32 mouse cellular contexts compared by ENCODE assay signal in the genomic region with DNA sequence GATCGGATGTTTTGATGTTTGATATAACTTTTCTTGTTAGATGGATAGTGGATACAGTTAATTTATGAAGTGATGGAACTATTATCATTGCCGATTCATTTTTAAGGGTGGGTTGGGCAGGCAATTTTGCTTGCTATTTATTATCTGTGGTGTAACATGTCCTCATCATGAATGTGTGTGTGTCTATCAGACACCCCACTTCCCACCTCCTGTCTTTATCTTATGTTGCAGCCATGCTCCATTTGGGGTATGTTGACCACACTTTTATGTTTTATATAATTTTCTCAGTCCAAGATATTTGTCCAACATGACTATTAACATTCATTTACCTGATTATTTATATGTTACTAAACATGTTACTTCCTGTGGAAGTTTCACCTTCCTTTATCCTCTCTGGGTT.
"Had no signal": no experiment of that assay in that cellular context is flagged by ENCODE, and none has a peak within 500 bp of the region (broad histone marks: within the 10 kb centered on the region; RNA-seq: fewer than 3 reads in every experiment).

No protein-coding gene starts in this region.

- H3K36me3 ChIP-seq: limb, embryonic 10.5 days; limb, embryonic 12.5 days; limb, embryonic 13.5 days; limb, embryonic 15.5 days; liver, embryonic 12.5 days; liver, embryonic 13.5 days; liver, embryonic 15.5 days; lung, embryonic 15.5 days; midbrain, embryonic 10.5 days; midbrain, embryonic 12.5 days; midbrain, embryonic 13.5 days; midbrain, embryonic 15.5 days; neural tube, embryonic 12.5 days had no signal

- H3K27ac ChIP-seq: limb, embryonic 10.5 days; limb, embryonic 12.5 days; limb, embryonic 13.5 days; limb, embryonic 15.5 days; liver, embryonic 12.5 days; liver, embryonic 13.5 days; liver, embryonic 14.5 days; liver, embryonic 15.5 days; lung, embryonic 15.5 days; macrophage; midbrain, embryonic 10.5 days; midbrain, embryonic 12.5 days; midbrain, embryonic 13.5 days; midbrain, embryonic 15.5 days; neural tube, embryonic 12.5 days had no signal

- H3K27me3 ChIP-seq: limb, embryonic 12.5 days; limb, embryonic 13.5 days; limb, embryonic 15.5 days; liver, embryonic 12.5 days; liver, embryonic 13.5 days; liver, embryonic 15.5 days; lung, embryonic 15.5 days; megakaryocyte, embryonic 14.5 days; midbrain, embryonic 12.5 days; midbrain, embryonic 13.5 days; midbrain, embryonic 15.5 days; neural tube, embryonic 12.5 days had no signal

- H3K4me1 ChIP-seq: limb, embryonic 10.5 days; limb, embryonic 12.5 days; limb, embryonic 13.5 days; limb, embryonic 15.5 days; liver, embryonic 12.5 days; liver, embryonic 13.5 days; liver, embryonic 15.5 days; lung, embryonic 15.5 days; megakaryocyte, embryonic 14.5 days; midbrain, embryonic 10.5 days; midbrain, embryonic 12.5 days; midbrain, embryonic 13.5 days; midbrain, embryonic 15.5 days; neural tube, embryonic 12.5 days had no signal

- H3K4me3 ChIP-seq: limb, embryonic 10.5 days; limb, embryonic 12.5 days; limb, embryonic 13.5 days; limb, embryonic 15.5 days; liver, embryonic 12.5 days; liver, embryonic 13.5 days; liver, embryonic 15.5 days; lung, embryonic 15.5 days; megakaryocyte, embryonic 14.5 days; midbrain, embryonic 10.5 days; midbrain, embryonic 12.5 days; midbrain, embryonic 13.5 days; midbrain, embryonic 15.5 days; myocyte; neural tube, embryonic 12.5 days had no signal

- H3K9ac ChIP-seq: limb, embryonic 12.5 days; limb, embryonic 13.5 days; limb, embryonic 15.5 days; liver, embryonic 12.5 days; liver, embryonic 13.5 days; liver, embryonic 14.5 days; liver, embryonic 15.5 days; liver, postnatal 0 days; lung, embryonic 14.5 days; lung, embryonic 15.5 days; midbrain, embryonic 12.5 days; midbrain, embryonic 13.5 days; midbrain, embryonic 15.5 days; neural tube, embryonic 12.5 days had no signal

- ATAC-seq: liver, embryonic 12.5 days; liver, postnatal 0 days; lung, postnatal 0 days; midbrain, embryonic 13.5 days; midbrain, embryonic 15.5 days; midbrain, embryonic 16.5 days had no signal

- H3K4me2 ChIP-seq: limb, embryonic 12.5 days; limb, embryonic 13.5 days; limb, embryonic 15.5 days; liver, embryonic 11.5 days; liver, embryonic 12.5 days; liver, embryonic 13.5 days; liver, embryonic 15.5 days; lung, embryonic 14.5 days; lung, embryonic 15.5 days; midbrain, embryonic 11.5 days; midbrain, embryonic 12.5 days; midbrain, embryonic 13.5 days; midbrain, embryonic 15.5 days; neural tube, embryonic 12.5 days had no signal

- H3K9me3 ChIP-seq: limb, embryonic 10.5 days; limb, embryonic 12.5 days; limb, embryonic 13.5 days; limb, embryonic 15.5 days; liver, embryonic 12.5 days; liver, embryonic 13.5 days; liver, embryonic 15.5 days; lung, embryonic 15.5 days; megakaryocyte, embryonic 14.5 days; midbrain, embryonic 10.5 days; midbrain, embryonic 12.5 days; midbrain, embryonic 13.5 days; midbrain, embryonic 15.5 days; neural tube, embryonic 12.5 days had no signal

- DNase-seq: left cerebral cortex, postnatal 4 days; liver; liver, embryonic 13.5 days; liver, postnatal 0 days; lung, adult 18-20 months; lung, adult 2 months; lung, embryonic 14.5 days; lung, postnatal 10 days; lung, postnatal 14 days; lung, postnatal 36 days; lung, postnatal 4 days; midbrain, embryonic 14.5 days had no signal
